Mouse (Mus musculus): ENCODE results near the gene Gm4214. TPM values are rescaled to one million over a fixed set of nuclear protein-coding genes. Genes with fewer than 3 reads are reported as not detected.
"Not testable (repeated sequence)": the region's sequence is repeated elsewhere in the genome, so short reads cannot be mapped to it uniquely, and the experiment has no call there.

Gene Gm4214
- polyA plus RNA-seq (2014; fragmentation: Nextera tagmentation; extraction: Ambion mirVana), result not detected in 2 replicates

- H3K4me3 ChIP-seq (ENCODE audit: low read depth, low read length); DNase-seq (ENCODE audit: low spot score); H3K9ac ChIP-seq (ENCODE audit: low read length); H3K4me1 ChIP-seq (ENCODE audit: control insufficient read depth, insufficient read depth, low read length); H3K4me2 ChIP-seq (ENCODE audit: low read length); H3K36me3 ChIP-seq (ENCODE audit: control insufficient read depth, insufficient read depth, low read length); H3K27ac ChIP-seq (ENCODE audit: low read depth, low read length); H3K27me3 ChIP-seq (replicated peaks; ENCODE audit: control insufficient read depth, insufficient read depth, low read length); H3K9me3 ChIP-seq (replicated peaks; ENCODE audit: control insufficient read depth, low read length); ATAC-seq: not testable (repeated sequence)
- WGBS, result no CpG with 5 or more reads among the region's 5 CpGs
These were observed at the start of gene Gm4214 for GRCm38 (mm10) chr7:22984573-22984972. Gm4214 (minus strand) TSS chr7:22984673.

GRCm38 (mm10) chr7:23019823-23020222 is 35.4 kb upstream of the Gm4214 start, which contains the start of gene Gm4216:
Gm4216 (minus strand) TSS chr7:23019923.
- not testable (repeated sequence) for ATAC-seq; H3K4me3 ChIP-seq (ENCODE audit: low read depth, low read length); DNase-seq (ENCODE audit: low spot score); H3K4me2 ChIP-seq (ENCODE audit: low read length); H3K27me3 ChIP-seq (replicated peaks; ENCODE audit: control insufficient read depth, insufficient read depth, low read length); H3K4me1 ChIP-seq (ENCODE audit: control insufficient read depth, insufficient read depth, low read length); H3K27ac ChIP-seq (ENCODE audit: low read depth, low read length); H3K36me3 ChIP-seq (ENCODE audit: control insufficient read depth, insufficient read depth, low read length); H3K9me3 ChIP-seq (replicated peaks; ENCODE audit: control insufficient read depth, low read length); H3K9ac ChIP-seq (ENCODE audit: low read length)
- no CpG with 5 or more reads among the region's 3 CpGs for WGBS

Other genes starting within 250 kb of the Gm4214 start
- not detected in 2 replicates for gene Vmn1r157, start 223.0 kb downstream of the Gm4214 start, polyA plus RNA-seq (2014; fragmentation: Nextera tagmentation; extraction: Ambion mirVana)
- not detected in 2 replicates for gene Vmn1r158, start 193.9 kb downstream of the Gm4214 start, polyA plus RNA-seq (2014; fragmentation: Nextera tagmentation; extraction: Ambion mirVana)
- not detected in 2 replicates for gene Vmn1r159, start 141.1 kb downstream of the Gm4214 start, polyA plus RNA-seq (2014; fragmentation: Nextera tagmentation; extraction: Ambion mirVana)
- gene Vmn1r160, start 113.4 kb downstream of the Gm4214 start, polyA plus RNA-seq (2014; fragmentation: Nextera tagmentation; extraction: Ambion mirVana), result not detected in 2 replicates
- gene Gm4216, start 35.2 kb upstream of the Gm4214 start, polyA plus RNA-seq (2014; fragmentation: Nextera tagmentation; extraction: Ambion mirVana), result not detected in 2 replicates
- not detected in 2 replicates for gene Vmn1r163, start 70.9 kb upstream of the Gm4214 start, polyA plus RNA-seq (2014; fragmentation: Nextera tagmentation; extraction: Ambion mirVana)
- not detected in 2 replicates for gene Gm8720, start 82.8 kb upstream of the Gm4214 start, polyA plus RNA-seq (2014; fragmentation: Nextera tagmentation; extraction: Ambion mirVana)
- not detected in 2 replicates for gene Gm10662, start 159.8 kb upstream of the Gm4214 start, polyA plus RNA-seq (2014; fragmentation: Nextera tagmentation; extraction: Ambion mirVana)
- gene Vmn1r165, start 232.7 kb upstream of the Gm4214 start, polyA plus RNA-seq (2014; fragmentation: Nextera tagmentation; extraction: Ambion mirVana), result not detected in 2 replicates

Measured in forebrain, embryonic 14.5 days (tissue).